Mouse (Mus musculus) testis, adult 2 months (tissue): Measurements from ENCODE around the gene Magi1. TPM values are rescaled to one million over a fixed set of nuclear protein-coding genes. Genes with fewer than 3 reads are reported as not detected.
A peak's percentile ranks its signal among the peaks of the same experiment; 100 is the strongest.

Source experiments
- H3K27ac ChIP-seq: fragments of 200-500 bp; 2 replicates; pipeline ENCODE4 v1.5.1; 2012; ENCODE audit warnings: low read depth, low read length; ENCODE audit not compliant: control insufficient read depth, insufficient read depth
- H3K27me3 ChIP-seq: fragments of 200-500 bp; 2 replicates; pipeline ENCODE4 v1.6.1; 2012; ENCODE audit warnings: mild to moderate bottlenecking, low read length, moderate library complexity; ENCODE audit not compliant: control insufficient read depth, insufficient read depth
- H3K36me3 ChIP-seq: fragments of 200-500 bp; 2 replicates; pipeline ENCODE4 v1.6.1; 2012; ENCODE audit warnings: mild to moderate bottlenecking, low read length; ENCODE audit not compliant: control insufficient read depth, insufficient read depth
- H3K4me1 ChIP-seq: fragments of 200-500 bp; 2 replicates; pipeline ENCODE4 v1.6.1; 2012; ENCODE audit warnings: low read length; ENCODE audit not compliant: control insufficient read depth, insufficient read depth
- H3K4me3 ChIP-seq: fragments of 200-500 bp; 2 replicates; pipeline ENCODE4 v1.5.1; 2012; ENCODE audit warnings: low read depth, mild to moderate bottlenecking, low read length, moderate library complexity, mixed read lengths; ENCODE audit not compliant: control insufficient read depth
- CTCF ChIP-seq: fragments of 200-500 bp; IDR thresholded peaks from 2 replicates; pipeline ENCODE4 v1.5.1; 2012; ENCODE audit warnings: low read depth, mild to moderate bottlenecking, inconsistent platforms, low read length, moderate library complexity; ENCODE audit not compliant: control insufficient read depth, insufficient read depth, insufficient replicate concordance
- POLR2A ChIP-seq: fragments of 200-500 bp; IDR thresholded peaks from 2 replicates; pipeline ENCODE4 v1.6.1; 2012; ENCODE audit warnings: low read depth, mild to moderate bottlenecking, inconsistent platforms, low read length, moderate library complexity; ENCODE audit not compliant: control insufficient read depth
- polyA plus RNA-seq: library from polyadenylated mRNA; depleted of rRNA; stranded (reverse); fragments of >200 nt; gene quantifications from 2 replicates; pipeline ENCODE4 v1.2.3, GENCODE M21; 2012

Gene Magi1
- polyA plus RNA-seq, 1 experiment, result 11.1 TPM

DNA sequence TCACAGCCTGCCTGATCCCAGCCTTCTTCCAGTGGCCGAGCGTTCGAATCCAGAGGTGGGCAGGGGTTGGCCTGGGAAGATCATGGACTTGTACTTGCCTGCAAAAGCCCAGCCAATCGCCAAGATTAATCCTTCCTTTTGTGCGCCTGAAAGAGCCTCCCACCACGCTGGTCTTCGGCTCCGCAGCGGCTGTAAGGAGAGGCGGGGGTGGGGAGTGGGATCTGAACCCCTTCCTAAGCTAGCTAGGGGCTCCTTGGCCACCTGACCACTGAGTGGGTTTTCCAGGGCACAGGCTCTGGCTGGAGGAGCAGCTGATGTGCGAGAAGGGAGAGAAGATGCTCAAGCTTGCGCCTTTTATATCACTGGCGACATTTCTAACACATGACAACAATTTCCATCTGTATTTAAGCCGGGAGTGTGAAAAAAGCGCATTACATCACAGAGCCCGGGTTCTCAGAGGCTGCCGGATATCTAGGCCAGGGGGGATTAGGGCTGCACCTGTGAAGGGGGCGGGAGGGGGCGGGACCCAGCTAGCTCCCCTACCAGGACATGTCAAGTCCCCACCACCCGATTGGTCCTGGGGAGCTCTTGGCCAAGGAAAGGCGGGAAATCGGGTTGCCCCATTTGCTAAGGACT is 370.4 kb downstream of the Magi1 start:
- Histone ChIP-seq H3K27ac (no peak overlapping the region), H3K4me1 (peaks cover 6% of the 10 kb centered on the region), H3K4me3 (peak overlapping the region; percentile 4)

DNA sequence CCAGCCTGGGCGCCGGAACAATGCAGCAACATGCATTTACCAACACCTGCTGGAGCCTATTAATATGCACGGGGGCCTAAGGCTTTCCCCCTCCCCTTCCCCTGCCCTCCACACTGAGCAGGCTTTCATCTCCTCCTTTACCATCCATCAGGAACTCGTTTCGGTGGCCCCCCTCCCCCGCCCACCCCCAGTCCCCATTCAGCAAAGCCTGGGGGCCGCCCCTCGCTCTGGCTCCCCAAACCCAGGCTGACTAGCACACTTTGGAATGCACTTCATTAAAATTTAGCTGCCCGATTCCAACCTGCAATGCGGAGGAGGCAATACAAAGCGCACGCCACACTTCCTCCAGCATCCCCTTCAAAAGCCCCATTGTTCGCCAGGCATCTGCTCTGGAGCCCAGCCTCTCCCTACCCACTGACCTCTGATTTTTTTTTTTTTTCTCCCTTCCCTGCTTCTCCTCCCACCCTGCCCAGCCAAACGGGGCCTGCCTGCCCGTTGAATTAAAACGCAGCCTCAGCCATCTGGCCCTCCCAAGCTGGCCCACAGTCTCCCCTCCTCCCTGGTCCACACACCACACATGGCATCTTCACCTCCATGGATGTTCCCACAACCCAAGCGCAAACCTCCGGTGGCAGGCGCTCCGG is 371.0 kb downstream of the Magi1 start:
- Histone ChIP-seq H3K36me3 (no peaks in the 10 kb centered on the region), H3K27ac (no peak overlapping the region), H3K27me3 (no peaks in the 10 kb centered on the region), H3K4me3 (peak overlapping the region; percentile 4), H3K4me1 (peaks cover 6% of the 10 kb centered on the region)
- no peak for TF ChIP-seq CTCF
- no peak for TF ChIP-seq POLR2A

More for the DNA sequence above, 370.4 kb downstream of the Magi1 start:
- Histone ChIP-seq H3K36me3 (no peaks in the 10 kb centered on the region), H3K27me3 (no peaks in the 10 kb centered on the region)
- TF ChIP-seq POLR2A (no peak), CTCF (no peak)

DNA sequence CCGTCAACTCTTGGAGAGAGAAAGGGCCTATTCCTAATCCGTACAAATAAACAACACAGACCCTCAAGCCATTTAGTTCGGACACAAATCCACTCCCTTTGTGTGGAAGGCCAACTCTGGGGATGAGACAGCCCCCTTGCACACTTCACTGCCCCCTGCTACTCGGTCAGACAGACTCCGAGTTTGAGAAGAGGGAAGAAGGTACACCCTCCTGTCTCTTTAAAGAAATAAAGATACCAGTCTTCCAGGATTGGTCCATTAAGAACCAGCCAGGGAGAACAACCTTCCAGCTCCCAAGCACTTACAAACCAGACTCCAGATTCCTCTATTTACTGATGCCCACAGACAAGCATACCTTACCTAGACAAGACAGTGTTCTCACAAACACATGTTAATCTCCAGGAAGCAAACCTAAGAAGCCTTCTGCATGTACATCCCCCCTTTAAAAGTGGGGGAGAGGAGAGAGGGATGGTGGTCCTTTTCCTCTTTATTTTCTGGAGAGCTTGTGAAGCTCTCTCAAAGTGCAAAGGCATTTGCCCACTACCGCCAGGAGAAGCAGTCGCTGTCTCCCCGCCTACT is 371.6 kb downstream of the Magi1 start:
- H3K4me1 ChIP-seq, result peaks cover 6% of the 10 kb centered on the region
- H3K4me3 ChIP-seq, result no peak overlapping the region
- no peak overlapping the region for H3K27ac ChIP-seq

DNA sequence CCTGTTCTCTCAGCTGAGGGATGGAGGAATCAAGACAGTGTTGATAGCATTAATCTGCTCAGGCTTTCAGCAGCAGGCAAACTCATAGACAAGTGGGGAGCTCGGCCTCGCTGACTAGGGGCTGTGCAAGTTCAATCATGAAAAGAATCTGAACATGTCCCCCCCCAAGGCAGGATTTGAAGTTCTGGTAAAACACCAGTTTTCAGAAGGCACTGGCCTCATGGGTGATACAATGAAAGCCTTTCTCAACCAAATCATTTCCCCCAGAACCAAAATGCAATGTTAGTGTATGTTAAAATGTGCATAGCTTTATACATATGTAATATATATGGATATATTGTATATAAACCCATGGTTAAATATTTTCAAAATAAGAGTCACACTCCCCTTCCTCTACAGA is 372.3 kb downstream of the Magi1 start:
- Histone ChIP-seq H3K36me3 (no peaks in the 10 kb centered on the region), H3K27ac (no peak overlapping the region), H3K4me3 (no peak overlapping the region), H3K4me1 (peaks cover 6% of the 10 kb centered on the region), H3K27me3 (no peaks in the 10 kb centered on the region)
- no peak for TF ChIP-seq CTCF
- TF ChIP-seq POLR2A, result no peak

More for the DNA sequence above, 371.6 kb downstream of the Magi1 start:
- Histone ChIP-seq H3K36me3 (no peaks in the 10 kb centered on the region), H3K27me3 (no peaks in the 10 kb centered on the region)
- TF ChIP-seq POLR2A (no peak), CTCF (no peak)

DNA sequence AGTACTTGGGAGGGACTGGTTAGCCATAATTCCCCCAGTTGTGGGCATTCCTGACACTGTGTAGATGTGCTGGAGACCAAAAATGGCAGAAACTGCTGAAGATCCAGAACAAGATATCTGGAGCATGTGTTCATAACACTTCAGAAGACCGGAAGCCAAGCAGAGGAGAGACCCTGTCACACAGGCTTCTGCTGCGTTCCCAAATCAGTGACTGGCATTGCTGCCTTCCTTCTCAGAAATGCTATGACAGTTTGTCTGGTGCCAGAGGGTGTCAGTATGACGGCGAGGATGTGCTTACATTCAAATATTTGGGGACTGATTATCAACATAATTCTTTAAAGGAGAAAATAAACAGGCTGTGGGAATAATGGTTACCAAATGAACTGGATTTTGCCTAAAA is 373.7 kb downstream of the Magi1 start:
- no peak overlapping the region for H3K27ac ChIP-seq

DNA sequence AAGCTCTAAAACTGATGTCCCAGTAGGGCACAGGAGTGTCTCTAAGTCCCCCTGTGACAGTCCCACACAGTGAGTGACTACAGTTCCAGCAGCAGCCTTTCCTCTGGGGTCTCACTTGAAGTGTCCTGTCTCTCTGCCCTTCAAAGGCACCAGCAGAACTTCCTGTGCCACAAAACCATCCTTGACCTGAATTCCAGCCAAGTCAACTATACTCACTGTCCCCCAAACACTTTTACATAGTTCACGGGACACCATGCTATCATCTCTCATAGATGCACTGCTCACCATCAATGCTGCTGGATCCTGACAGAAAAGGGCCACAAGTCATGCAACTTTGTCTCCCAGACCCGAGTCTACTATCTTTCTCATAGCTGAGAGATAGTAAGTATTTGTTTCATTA is 378.7 kb downstream of the Magi1 start:
- peak overlapping the region; percentile 6; the same call in 1 of the 2 replicates for H3K27ac ChIP-seq
- H3K36me3 ChIP-seq, result no peaks in the 10 kb centered on the region
- no peak overlapping the region for H3K4me3 ChIP-seq
- H3K27me3 ChIP-seq, result no peaks in the 10 kb centered on the region
- TF ChIP-seq POLR2A (no peak), CTCF (no peak)
- H3K4me1 ChIP-seq, result no peaks in the 10 kb centered on the region

More for the DNA sequence above, 373.7 kb downstream of the Magi1 start:
- Histone ChIP-seq H3K4me1 (peaks cover 6% of the 10 kb centered on the region), H3K36me3 (no peaks in the 10 kb centered on the region), H3K27me3 (no peaks in the 10 kb centered on the region), H3K4me3 (no peak overlapping the region)
- TF ChIP-seq CTCF (no peak), POLR2A (no peak)

DNA sequence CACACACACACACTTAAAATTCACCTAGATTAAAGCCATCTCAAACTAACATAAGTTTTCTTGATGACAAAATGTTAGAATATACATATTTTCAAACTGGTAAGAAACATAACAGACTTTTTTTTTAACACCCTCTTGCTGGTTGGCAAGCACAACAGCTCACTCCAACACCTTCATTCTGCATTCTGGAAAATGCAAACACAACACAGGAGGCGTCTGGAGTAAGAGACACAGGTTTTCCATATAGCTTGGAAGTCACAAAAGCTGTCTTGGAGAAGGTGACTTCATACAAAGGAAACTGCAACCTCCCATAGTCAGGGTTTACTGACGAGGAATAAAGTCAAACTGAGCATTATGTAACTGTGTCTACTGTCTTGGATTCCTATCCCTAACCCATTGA is 381.5 kb downstream of the Magi1 start:
- Histone ChIP-seq H3K4me1 (no peaks in the 10 kb centered on the region), H3K27me3 (no peaks in the 10 kb centered on the region), H3K27ac (no peak overlapping the region), H3K36me3 (no peaks in the 10 kb centered on the region), H3K4me3 (no peak overlapping the region)
- no peak for TF ChIP-seq CTCF
- no peak for TF ChIP-seq POLR2A

DNA sequence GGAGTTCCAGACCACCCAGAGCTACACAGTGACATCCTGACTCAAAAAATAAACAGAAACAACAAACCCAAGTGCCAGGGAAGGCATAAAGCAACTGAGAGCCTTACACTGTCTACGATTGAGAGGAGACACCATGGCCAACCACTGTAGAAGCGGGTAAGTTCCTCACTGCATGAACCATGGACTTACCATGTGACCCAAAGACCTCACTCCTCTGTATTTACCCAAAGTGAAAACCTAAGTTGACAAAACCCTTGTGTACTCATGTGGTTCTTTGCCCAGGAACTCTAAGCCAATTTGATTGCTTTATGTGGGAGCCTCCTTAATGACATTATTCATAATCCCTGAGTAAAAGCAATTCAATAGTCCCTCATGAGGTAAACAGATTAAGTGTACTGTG is 382.3 kb downstream of the Magi1 start:
- no peak overlapping the region for H3K27ac ChIP-seq
- TF ChIP-seq POLR2A (no peak), CTCF (no peak)
- no peaks in the 10 kb centered on the region for H3K36me3 ChIP-seq
- no peaks in the 10 kb centered on the region for H3K27me3 ChIP-seq
- H3K4me1 ChIP-seq, result no peaks in the 10 kb centered on the region
- H3K4me3 ChIP-seq, result no peak overlapping the region
